Mouse (Mus musculus): ENCODE measurements around the gene Cactin.

GRCm38 (mm10) chr10:81287513-81288157, 33.3 kb upstream of the Cactin start:
- peak; percentile 34 for TF ChIP-seq CTCF (IDR thresholded peaks at IDR 0.05; ENCODE audit: control insufficient read depth, insufficient read depth, insufficient read length)
- no peak for TF ChIP-seq USF1 (IDR thresholded peaks at IDR 0.05; ENCODE audit: low read depth)
